Mouse (Mus musculus) thymus, postnatal 4 days (tissue): ENCODE measurements at regions not wholly inside any gene's neighbourhood (a gene's known extent, or its start where the extent isn't known, plus 50 kb on each side); places are given as distances from the start of the nearest gene placed in this dataset.

Experiments used
- DNase-seq: peaks from one replicate; pipeline ENCODE4 v3.0.0; 2021

DNA sequence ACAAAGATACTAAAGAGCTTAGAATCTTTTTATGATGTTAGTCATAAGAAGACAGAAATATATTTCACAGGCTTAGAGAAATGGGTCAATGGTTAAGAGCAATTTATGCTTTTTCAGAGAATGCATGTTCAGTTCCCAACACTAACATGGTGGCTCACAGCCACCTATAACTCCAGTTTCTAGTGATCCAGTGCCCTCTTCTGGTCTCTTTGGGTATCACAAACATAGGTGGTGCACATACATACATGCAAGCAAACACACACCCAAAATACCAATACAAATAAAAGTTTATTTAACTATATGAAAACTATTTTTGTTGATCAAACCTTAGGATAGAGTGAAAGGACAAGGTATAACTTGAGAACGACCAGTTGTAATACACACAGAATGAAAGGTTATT is 308.0 kb downstream of the Cmpk2 start:
- DNase-seq, result no peak

DNA sequence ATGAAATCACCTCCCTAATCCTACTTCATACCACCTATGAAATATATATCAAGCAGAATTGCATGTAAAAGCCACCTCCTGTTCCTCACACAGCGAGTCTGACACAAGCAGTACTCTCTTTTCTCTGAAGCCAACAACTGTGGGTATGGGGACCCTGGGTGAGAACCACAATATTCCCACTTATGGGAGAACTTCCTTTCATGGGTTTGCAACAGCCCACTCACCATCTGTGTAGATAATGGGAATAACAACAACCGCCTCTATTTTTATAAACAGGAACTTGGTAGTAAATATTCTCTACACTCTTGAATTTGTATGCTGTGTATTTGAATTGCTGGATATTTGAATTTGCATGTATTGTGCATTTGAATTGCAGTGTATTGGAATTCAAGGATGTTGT is 305.0 kb downstream of the Cmpk2 start:
- DNase-seq, result no peak

DNA sequence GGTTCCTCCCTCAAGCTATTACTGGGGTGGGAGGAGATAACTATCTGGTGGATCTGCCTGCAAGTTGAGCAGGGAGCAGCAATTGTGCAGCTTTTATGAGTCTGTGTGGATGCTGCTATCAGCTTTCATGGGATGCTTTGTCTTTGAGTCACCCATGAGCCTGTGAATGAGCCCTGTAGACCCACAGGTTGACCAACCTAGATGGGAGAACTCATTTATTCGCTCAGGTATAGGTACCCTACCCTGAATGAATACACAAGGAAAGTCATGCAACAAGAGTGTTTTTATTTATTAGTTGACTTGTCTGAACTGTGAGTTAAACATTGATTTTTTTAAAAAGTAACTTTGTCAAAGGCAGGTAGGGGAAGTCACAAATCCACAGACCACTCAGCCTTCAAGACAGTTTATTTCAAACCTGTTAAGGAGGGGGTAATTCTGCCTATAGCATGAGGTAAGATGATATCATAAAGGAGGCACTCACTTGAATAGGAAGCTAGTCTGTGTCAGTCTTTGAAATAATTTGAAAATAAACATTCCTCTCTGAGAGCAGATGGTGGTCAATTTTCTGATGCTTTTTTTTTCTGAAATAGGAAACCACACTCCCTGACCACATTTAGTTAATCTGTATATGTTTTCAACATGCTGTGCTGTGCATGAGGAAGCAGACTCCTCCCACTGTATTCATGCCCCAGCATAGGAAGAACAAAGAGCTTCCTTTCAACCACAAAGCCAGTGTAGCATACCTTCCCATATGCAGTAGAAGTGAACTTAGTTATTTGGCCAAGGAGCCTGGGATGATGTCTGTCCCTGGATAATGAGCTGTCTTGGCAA is 302.0 kb downstream of the Cmpk2 start:
- no peak for DNase-seq

DNA sequence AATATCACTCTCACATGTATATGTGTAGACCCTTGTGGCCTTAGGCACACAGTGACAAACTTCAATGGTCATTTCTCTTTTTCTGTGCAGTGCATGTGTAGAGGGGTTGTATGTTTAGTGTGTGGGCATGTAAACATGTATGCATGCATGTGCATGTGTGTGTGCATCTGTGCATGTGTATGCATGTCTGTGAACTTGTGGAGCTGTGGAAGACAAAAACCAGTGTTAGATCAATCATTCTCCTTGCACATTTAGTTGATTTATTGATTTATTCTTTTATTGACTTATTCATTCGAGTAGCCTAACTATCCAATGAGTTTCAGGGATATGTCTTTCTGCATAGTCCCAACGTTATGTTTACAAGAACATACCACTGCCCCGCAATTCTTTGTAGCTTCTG is 298.5 kb downstream of the Cmpk2 start:
- no peak for DNase-seq

DNA sequence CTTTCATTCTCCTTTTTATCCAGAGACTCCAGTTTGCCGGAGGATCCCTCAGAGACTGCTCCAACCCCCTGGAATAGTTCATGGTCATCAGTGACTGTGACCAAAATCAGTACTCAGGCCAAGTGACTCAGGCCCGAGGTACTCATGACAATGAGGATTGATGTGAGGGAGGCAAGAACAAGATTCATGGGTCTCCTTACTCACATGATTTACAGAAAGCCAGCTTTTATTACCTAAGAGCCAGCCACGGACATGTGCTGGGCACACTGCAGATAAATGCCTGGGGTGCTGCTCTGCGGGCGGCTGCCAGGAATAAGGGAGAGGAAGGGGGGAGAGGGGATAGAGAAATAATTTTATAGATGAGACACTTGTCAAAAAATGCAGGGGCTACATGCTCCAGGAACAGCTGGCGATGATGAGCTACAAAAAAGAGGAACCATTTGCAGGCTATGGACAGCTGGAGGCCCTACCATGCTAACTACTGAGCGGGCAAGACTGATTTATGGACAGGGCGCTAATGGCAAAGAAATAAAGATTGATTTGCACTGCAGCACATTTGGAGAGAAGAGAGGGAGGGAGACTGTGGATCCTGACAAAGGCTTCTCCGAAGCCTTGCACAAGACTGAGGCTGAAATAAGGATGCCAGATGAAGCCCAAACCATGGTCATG is 289.8 kb downstream of the Cmpk2 start:
- no peak for DNase-seq

DNA sequence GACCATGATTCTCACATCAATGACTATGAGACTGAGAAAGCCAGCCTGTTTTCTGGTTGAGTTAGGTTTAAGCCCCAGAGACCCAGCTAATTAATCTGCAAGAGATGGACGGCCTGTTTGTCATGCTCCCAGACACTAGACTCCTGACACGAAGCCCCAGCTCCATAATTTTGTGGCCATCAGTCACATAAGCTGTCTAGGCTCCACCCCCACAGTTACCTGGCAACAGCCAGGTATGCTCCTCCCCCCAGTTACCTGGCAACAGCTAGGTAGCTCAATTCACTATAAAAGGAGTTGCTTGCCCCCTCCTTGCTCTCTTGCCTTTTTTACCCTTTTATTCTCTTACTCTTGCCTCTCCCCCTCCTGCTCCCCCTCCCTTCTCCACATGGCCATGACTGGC is 287.3 kb downstream of the Cmpk2 start:
- no peak for DNase-seq

DNA sequence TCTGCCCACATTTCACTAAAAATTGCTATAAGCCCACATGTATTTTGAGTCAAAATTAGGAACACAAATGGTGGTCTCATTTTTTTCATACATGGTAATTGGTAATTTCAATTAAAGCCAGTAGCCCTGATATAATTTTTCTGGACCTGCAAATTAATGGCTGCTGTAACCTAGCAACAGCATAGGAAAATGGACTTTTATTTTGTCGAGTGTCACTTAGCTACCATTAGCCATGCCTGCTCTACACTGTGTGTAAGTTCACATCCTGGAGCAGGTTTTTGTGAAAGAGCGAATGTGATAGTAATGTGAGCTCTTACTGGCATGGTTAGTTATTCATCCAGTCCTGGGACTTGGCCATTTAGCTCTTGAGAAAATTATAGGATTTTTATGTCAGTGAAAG is 285.6 kb downstream of the Cmpk2 start:
- DNase-seq, result no peak

DNA sequence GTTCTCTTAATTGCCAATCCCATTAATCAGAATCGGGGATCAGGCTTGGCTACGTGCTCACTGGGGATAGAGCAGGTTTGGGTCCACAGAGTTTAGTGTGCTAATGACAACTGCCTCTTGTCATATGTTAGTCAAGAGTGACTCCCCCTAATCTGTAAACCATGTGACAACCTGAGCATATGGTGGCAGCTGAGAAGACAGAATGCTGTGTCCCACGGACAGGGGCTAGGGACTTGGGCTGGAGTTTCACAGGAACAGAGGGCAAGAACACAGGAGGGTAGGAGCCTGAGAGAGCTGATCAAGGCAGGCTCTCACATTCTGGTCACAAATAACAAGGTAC is 265.5 kb downstream of the Cmpk2 start:
- DNase-seq, result no peak

DNA sequence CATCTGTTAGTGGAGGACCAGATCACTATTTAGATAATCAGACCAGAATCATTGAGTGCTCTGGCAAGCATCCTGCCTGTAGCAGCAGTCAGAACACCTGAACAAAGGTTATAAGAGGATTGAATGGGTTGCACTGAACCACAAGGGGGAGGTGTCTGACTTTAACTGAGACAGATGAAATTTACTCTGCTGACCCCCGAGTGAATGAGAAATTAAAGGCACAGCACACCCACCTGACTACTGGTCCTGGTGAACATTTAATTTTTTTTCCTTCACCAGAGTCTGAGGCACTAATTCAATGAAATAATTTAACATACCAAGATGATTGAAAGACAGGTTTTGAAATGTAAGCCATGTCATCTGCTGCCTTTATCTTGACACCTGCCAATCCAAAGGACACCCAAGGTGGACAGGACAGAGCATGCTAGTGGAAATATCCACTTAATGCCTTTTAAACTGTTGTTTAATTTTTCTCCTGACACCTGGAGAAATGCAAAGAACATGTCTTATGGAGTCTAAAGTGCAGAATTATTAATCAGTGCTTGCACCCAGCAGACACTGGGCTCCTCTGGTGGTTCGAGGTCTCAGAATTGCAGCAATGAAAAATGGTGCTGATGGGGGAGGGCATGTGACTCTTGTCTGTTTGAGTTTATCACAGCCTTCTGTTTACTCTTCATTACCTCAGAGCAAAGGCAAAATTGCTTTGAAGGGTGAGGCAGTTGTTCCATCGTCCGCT is 265.0 kb downstream of the Cmpk2 start:
- DNase-seq, result no peak

DNA sequence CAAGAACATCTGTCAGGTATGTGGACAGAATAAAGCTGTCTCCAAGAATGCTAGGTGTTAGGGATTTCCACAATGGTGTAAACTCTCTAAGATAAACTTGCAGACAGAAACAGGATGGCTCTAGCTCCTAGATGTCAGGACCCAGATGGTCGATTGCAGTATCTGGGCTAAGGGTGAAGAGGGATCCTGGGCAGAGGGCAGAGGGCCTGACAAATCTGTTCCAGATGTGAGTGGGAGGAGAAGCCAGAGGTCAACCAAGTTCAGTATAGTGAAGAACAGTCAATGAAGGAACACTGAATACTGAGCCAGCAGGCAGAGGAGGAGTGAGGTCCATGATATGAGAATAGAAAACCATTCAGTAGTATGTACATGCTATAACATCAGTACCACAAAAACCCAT is 254.4 kb downstream of the Cmpk2 start:
- no peak for DNase-seq

DNA sequence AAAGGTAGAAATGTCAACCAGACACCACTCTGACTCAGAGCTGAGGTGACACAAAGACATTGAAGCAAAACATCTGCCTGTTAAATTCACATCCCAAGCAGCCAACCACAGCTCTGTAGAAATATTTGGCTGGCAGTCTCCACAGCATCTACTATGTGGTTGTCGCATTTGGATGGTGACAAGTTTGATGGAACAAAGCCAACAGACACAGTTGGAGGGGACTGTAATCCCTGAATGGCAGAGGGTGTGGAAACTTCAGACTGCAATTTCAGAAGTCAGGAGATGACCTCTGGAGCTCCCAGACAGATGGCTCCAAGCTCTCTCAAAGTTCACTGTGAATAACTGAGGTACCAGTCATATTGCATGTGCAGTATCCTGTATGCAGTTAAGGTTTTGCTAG is 229.8 kb downstream of the Cmpk2 start:
- DNase-seq, result no peak

DNA sequence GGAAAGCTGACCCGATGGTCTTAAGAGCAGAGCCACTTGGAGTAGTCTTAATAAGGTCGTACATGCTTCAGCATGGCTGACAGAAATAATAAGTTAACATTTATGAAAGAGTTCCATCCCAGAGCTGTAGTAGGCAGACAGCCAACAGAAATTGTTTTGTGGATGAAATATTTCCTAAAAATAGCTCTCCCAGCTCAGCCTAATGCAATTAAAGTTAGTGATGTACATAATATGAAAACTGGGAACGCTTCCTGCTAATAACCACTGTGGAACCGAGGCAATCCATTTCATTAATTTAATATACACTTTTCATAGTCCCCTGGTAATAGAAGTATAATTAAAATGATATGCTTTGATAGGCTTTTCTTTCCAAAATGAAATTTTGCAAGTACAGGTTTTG is 219.0 kb downstream of the Cmpk2 start:
- DNase-seq, result no peak

DNA sequence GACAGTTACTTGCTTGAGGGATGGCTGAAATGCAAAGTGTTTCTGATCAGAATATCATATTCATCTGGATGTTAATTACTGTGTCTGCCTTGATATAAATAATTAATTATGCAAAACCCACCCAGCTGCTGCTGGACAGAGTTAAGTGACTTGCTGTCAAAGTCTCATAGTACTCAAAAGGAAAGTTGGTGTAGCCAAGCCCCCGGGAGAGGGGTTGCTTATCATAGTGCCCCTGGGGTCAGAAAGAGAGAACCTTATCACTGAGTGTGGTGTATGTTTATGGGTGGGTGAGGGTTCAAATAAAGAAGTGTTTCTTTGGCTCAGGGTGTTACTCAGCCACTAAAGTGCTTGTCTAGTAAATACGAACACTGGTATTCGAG is 211.6 kb downstream of the Cmpk2 start:
- DNase-seq, result no peak

DNA sequence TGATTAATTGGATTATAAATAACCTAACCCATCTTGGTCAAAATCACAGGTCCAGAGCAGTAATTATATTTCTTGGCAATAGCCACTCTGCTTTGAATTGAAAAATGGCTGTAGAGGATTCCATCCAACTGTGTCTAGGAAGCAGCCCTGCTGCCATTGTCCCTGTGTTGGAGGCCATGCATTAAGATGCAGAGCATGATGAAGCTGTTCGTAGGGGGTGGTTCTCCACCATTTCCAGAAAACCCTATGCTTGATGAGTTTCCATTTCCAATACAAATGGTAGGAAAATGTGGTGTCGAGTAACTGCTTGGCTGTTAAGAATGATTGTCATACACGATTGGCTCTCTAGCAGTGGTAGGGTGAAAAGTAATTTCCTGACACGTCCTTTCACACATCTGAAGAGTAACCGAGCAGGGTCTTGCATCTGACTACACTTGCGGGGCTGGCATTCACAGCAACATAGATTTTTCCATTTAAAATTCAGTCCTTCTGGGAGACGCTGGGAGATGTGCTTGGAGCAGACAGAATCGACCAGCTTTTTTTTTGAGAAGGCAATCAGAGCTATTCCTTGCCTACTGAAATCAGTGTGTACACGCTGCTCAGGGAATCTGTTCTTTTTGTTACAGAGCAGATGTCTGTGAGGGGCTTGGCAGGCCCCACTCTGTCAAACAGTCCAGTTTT is 211.0 kb downstream of the Cmpk2 start:
- DNase-seq, result no peak

DNA sequence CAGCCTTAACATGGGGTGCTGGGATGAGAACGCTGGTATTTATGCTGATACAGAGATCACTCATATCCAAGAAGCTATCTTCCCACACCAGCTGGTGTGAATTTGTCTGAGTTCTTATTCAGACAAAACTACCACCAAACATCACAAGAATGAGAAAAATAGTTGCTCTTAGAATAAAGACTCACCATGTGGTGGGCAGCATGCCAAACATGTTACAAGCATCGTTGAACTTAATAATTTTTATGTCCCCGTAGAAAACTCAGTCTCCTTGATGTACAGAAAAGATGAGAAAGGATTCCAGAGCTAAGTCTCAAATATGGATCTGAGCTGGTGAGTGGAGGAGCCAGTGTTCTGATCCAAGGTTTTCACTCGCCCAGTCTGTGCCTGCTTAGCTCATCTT is 196.5 kb downstream of the Cmpk2 start:
- DNase-seq, result no peak

DNA sequence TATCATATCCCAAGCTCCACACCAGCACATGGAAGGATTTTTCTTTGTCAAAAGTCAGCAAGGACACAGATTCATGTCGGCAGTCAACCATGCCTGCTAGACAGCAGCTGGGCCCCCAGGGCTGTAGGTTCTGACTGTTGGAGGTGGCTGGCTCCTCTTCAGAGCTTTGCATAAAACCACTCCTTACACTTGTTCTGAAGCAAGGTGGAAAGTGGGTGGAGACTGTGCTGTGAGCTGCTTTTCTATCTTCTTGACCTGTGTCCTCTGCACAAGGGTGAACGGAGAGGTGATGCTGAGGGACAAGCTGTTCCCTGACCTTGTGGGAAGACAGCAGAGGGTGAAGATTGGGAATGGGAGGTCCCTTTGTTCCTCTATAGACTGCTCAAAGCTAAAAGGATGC is 185.2 kb downstream of the Cmpk2 start:
- DNase-seq, result no peak

DNA sequence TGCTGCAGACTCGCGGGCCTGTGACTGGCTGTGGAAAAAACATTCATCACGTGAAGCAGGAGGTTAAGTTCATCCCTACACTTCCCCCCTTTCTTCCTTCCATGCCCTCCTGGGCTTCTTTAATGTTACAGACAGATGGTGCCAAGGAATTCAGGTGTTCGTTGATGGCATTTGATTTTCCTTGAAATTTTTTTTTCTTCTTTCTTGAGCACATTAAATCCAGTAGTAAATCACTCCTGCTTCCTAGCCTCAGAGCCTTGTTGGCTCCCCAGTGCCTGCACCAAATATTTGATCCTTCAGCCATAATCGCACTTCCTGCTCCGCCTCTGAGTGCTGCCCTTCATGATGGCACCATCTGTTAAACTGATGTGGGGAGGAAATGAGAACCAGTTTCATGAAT is 184.8 kb downstream of the Cmpk2 start:
- no peak for DNase-seq

DNA sequence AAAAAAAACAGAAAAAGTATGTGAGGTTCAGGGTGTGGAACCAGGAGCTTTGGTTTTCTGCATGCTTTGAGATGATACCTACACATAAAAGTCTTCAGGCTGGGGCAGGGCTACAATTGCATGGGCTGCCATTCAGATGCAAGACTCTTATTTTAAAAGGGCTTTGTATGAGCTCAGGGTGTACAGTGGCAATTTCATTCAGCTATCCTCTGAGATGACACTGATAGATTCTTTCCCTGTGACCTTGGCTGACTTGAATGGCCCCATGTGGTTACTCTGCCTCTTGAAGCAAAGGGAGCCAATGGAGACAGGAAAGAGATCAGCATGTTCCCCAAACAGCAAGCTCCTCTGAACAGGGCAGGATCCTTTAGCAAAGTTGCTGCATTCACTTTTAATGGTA is 177.1 kb downstream of the Cmpk2 start:
- DNase-seq, result no peak

DNA sequence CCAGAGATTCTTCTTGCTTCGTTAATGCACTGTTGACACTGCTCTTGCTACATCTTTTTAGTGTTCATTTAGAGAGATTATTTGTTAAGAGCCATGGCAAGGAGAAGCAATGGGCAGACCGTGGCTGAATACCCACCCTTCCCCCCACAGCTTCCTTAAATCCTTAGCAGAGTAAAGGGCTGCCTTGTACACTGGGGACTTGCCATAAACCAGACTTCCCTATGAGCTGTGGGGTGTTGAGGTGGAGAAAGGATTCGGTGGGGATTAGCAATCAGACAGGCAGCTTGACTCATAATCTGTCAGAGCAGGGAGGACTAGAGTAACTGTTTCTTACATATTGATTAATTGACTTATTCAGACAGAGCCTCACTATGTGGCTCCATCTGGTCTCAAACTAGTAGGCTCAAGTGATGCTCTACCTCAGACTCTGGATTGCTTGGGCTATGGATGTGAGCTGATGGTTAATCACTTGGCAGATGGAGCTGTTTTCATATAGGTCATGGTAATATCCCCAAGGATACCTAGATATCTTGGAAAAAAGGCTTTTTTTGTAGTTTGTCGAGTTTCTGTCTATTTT is 166.7 kb downstream of the Cmpk2 start:
- no peak for DNase-seq

DNA sequence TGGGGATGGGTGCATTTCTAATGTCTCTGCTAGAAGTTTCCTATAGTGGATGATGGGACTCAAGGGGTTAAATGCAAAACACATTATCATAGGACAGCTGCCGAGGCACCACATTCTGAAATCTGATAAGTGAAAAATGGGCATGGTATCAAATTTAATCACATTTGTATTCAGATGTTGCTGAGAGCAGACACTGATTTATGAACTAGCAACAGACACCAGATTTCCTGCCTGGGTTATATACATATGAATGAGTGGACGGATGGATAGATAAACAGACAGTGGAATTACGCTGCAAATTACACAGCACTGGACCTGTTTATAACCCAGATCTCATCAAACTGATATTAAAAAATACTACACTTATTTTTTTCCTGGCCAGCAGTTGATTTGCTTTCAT is 166.2 kb downstream of the Cmpk2 start:
- DNase-seq, result no peak

DNA sequence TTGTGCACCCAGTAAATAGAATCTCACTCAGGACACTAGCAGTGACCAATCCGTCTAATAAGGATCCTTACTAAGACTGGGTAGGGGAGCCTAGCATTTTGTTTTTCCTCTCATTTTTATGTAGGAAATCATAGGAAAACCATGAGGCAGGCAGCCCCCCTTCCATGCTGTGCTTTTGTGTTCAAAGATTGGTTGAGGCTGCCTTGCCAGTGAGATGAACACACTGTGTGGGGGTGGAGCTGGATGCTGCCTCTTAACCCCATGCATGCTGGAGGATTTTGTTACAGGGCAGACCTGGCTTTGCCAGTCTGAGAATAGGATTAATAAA is 162.8 kb downstream of the Cmpk2 start:
- no peak for DNase-seq

DNA sequence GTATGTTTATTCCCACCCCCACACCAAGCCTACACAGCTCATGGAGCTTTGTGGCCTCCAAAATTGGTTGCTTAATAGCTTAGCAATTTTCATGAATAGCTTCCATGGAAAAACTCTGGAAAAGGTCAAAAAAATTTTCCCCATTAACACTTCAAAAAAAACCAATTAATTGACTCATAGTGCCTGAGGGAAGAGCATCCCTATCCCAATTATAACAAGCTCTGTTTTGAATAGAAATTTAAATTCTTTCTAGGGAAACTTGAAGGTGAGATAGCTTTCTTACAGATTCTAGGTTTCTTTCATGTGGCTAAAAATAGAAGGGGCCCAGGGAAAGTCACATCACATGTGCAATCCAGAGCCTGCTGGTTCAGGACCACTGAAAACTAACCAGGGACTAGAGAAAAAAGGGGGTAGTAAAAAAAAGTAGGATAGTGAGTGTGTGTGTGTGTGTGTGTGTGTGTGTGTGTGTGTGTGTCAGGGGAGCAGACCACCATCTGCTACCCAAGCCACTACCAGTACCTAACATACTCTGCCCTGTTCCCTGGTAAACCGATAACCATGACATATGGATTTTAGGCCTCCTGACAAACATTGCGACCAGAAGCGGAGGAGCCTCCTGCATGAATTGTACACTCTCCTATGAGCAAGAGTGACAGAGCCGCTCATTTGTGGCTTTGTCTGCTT is 162.2 kb downstream of the Cmpk2 start:
- no peak for DNase-seq
